Mouse (Mus musculus): ENCODE measurements around the gene Tmem132d. TPM values are rescaled to one million over a fixed set of nuclear protein-coding genes. Genes with fewer than 3 reads are reported as not detected.

Tmem132d gene
- total RNA-seq, 2 experiments from 2014 or later = 16.8 to 17.9 TPM

DNA sequence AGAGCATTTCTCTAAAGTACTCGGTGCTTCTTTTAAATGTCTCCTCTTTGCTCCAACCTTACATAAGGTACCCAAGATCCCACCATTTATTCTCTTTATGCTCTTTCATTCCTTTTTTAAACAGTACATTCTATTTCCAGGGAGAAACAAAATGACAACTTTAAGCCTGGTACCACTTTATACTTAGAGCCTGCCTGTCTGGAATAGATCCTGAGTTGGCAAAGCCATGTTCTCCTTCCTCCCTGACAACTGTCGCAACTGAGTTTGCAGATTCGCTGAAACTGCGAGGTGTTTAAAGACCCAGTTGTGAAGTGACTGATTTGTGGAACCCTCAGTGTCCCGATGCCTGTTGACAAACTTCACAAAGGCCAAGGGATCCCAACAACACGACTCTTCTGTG lies 165.5 kb downstream of the Tmem132d start:
- no peak overlapping the region for H3K4me3 ChIP-seq
- TF ChIP-seq CTCF (conservative IDR thresholded peaks at IDR 0.05) = no peak
- no peak for DNase-seq (ENCODE audit: low spot score in 2 of 2)
- no peak overlapping the region for H3K27ac ChIP-seq

DNA sequence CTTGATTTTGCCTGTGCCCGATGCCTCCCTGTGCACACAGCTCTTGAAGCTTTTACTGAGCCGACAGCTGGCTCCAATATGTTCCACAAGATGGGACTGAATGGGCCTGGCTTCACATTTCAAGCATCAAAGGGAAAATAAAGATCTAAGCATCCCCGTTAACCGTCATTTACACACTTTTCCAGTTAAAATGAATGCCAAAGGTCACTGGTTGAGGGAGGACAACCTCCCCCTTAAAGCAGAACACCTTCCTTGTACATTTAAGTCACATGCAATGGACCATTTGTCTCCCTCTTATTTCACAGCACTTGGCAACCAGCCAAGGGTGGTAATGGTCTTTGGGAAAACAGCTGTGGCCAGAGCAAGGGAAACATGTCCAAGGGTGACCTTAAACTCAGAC lies 188.7 kb downstream of the Tmem132d start:
- no peak for TF ChIP-seq CTCF (conservative IDR thresholded peaks at IDR 0.05)
- Histone ChIP-seq H3K27ac (no peak overlapping the region), H3K4me3 (no peak overlapping the region)
- peak in 1 of 2 experiments; percentile 36 for DNase-seq (ENCODE audit: low spot score in 2 of 2)

DNA sequence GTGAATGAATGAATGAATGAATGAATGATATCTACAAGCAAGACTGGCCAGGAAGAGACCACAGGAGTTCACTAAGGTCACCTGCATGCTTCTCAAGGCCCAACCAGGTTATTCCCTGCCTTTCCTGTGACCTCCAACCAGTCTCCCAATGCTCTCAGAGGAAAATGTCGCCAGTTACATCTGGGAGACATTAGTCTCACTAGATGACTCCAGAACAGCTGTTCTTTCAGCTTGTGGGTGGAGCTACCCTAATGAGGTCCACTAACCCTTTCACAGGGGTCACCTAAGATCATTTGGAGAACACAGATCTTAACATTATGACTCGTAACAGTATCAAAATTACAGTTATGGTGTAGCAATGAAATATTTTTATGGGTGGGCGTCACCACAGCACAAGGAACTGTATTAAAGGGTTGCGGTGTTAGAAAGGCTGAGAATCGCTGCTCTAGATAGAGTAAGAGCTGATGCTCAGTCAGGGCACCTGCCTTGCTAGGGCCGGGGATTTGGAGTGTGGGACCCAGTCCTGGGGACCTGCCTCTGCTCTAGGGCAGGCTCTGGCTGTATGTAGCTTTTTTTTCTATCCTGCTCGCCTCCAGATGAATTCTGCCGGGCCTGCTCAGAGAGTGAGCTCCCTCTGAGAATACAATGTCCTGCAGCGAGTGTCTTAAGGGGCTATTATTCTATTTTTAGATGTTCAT lies 196.1 kb downstream of the Tmem132d start:
- TF ChIP-seq CTCF (conservative IDR thresholded peaks at IDR 0.05) = no peak
- Histone ChIP-seq H3K27ac (no peak overlapping the region), H3K4me3 (no peak overlapping the region)
- no peak for DNase-seq (ENCODE audit: low spot score in 2 of 2)

DNA sequence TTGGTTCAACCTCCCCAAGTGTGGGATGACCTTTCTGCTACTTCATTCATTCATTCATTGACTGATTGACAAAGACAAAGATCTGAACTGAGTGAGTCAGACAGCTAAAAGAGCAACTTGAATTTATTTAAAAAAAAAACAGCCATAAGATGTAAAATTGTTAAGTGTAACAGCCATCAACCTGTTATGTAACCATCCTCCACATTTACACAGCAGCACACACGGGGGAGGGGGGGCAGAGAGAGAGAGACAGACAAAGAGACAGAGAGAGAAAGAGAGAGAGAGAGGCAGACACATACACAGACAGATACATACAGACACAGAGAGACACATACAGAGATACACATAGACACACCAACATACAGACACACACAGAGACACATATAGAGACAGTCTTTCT lies 197.3 kb downstream of the Tmem132d start:
- DNase-seq (ENCODE audit: low spot score in 2 of 2) = no peak
- Histone ChIP-seq H3K4me3 (no peak overlapping the region), H3K27ac (no peak overlapping the region)
- no peak for TF ChIP-seq CTCF (conservative IDR thresholded peaks at IDR 0.05)

DNA sequence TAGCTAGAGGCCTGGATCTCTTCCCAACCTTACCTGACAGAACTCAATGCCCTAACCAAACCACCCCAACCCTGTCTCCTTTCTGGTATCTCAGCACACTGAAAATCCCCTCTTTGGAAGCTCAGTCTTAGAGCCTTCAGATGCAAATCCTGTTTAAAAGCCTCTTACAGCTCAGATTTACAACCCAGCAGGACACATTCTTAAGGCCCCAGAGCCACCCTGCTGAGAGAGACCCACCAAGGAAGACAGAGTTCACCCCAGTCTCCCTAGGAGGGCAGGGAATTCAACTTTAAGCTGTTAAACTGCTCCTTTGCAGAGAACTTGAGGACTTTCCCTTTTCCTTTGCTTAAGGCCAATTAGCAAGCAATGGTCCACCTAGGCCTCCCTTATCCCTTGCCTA lies 199.8 kb downstream of the Tmem132d start:
- Histone ChIP-seq H3K27ac (no peak overlapping the region), H3K4me3 (no peak overlapping the region)
- TF ChIP-seq CTCF (conservative IDR thresholded peaks at IDR 0.05) = no peak
- DNase-seq (ENCODE audit: low spot score in 2 of 2) = no peak

DNA sequence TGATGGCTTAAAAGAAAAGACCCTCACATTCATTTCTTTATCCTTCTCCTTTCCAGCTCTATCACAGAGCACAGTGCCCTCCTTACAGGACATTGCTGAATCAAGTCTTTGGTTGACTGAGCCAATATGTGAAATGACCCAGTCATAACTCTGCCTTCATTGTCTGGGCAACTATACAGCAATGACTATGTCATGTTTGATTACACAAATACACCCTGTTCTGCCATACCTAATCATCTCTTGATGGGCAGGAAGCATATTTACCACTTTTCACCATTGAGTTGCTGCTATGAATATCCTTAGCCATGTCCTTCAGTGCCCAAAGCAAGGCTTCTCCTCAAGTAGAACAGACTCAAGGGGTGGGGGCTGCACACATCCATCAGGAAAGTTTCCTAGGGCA lies 214.6 kb downstream of the Tmem132d start:
- Histone ChIP-seq H3K4me3 (no peak overlapping the region), H3K27ac (no peak overlapping the region)
- TF ChIP-seq CTCF (conservative IDR thresholded peaks at IDR 0.05) = no peak
- no peak for DNase-seq (ENCODE audit: low spot score in 2 of 2)

DNA sequence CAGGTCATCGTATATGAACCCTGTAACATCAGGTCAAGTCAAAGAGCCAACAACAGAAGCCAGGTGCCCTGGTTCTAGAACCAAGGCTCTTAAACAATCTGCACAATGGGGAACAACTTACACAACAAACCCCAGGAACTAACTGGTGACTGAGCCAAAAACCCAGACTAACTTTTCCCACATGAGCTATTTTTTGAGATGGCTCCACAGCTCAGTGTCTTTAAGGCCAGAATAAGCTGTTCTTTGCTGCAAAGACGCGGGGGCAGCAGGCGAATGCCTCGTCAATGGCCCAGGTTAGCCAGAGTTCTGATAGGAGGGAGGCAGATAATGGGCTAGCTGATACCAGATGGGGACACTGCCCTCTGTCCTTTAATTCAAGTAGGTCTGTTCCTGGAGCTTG lies 221.8 kb downstream of the Tmem132d start:
- no peak for TF ChIP-seq CTCF (conservative IDR thresholded peaks at IDR 0.05)
- Histone ChIP-seq H3K4me3 (no peak overlapping the region), H3K27ac (no peak overlapping the region)
- DNase-seq (ENCODE audit: low spot score in 2 of 2) = no peak

DNA sequence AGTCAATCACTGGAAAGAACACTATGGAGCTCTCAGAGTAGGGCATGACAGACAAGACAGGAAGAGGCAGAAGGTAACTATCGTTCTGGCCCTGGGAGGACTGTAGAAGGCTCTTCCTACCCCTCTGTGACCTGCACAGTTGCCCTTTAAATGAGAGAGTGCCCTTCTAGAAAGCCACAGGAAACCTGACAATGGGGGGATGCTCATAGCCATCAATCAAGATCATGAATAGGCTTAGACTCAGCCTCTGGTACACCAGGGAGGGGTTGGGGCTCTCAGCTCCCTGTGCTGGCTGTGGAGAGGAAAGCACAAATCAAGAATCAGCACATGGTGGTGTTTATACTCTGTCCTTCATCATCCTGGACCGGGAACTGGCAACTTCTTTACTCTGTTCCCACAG lies 227.2 kb downstream of the Tmem132d start:
- Histone ChIP-seq H3K4me3 (no peak overlapping the region), H3K27ac (peak overlapping the region; percentile 46; the same call in 1 of the 2 replicates)
- TF ChIP-seq CTCF (conservative IDR thresholded peaks at IDR 0.05) = no peak
- no peak for DNase-seq (ENCODE audit: low spot score in 2 of 2)

DNA sequence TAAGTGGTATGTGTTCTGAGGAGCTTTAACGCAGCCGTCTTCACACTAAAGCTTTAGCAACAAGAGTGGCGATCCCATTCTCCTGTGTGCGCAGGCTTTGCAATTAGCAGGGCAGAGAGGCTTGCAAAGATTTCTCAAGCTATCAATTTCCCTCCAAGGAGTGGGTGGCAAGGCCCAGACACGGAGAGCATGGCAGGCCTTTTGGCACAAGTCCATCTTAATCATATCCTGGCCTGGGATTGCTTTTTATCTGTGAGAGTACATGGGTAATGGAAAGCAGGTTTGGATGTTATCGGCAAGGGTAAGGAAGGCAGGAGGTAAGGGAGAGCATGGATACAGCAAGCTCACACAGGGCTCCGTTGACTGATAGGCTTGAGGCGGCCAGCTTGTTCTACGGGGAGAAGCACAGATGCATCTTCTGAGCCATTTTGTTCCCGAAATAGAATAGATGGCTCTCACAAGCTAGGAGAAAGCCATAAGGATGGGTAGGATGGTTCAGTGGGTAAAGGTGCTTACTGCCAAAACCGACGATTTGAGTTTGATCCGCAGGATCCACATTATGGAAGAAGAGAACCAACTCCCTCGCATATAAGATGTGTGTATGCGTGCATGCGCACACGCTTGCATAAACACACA lies 228.1 kb downstream of the Tmem132d start:
- H3K4me3 ChIP-seq = no peak overlapping the region
- peak in 1 of 2 experiments; percentile 26 for DNase-seq (ENCODE audit: low spot score in 2 of 2)
- no peak for TF ChIP-seq CTCF (conservative IDR thresholded peaks at IDR 0.05)
- H3K27ac ChIP-seq = peak overlapping the region; percentile 79

DNA sequence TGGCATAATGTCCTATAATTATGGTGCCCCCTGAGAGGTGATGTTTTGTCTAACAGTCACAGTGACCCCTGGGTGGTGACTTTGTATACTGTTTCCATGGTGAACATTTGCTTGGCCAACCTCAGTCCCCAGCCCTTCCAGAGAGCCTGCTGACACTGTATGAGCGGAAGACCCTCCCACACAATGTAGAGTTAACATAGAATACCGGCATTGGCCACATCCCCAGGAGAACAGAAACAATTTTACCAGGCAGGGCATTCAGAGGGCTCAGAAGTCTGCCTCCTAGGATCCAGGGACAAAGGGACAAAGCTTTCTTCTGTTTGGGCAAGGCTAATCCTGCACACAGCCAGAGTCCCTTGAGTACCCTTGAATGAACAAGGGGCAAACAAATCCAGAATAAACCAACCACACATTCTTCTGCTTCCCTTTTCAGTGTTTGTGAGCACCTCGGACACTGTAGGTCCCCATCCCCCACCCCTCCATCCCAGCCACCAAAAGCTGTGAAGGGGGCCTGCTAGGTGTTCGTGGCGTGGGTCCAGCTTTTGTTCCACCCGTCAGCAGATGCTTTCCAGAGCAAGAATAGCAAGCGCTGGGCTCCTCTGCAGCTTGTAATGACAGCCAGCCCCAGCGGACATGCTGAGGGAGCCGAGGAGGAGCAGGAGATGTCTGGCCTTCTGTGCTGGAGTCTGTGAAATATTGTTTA lies 228.8 kb downstream of the Tmem132d start:
- TF ChIP-seq CTCF (conservative IDR thresholded peaks at IDR 0.05) = no peak
- Histone ChIP-seq H3K27ac (peak overlapping the region; percentile 79), H3K4me3 (no peak overlapping the region)
- peak in 1 of 2 experiments; percentile 14 for DNase-seq (ENCODE audit: low spot score in 2 of 2)

DNA sequence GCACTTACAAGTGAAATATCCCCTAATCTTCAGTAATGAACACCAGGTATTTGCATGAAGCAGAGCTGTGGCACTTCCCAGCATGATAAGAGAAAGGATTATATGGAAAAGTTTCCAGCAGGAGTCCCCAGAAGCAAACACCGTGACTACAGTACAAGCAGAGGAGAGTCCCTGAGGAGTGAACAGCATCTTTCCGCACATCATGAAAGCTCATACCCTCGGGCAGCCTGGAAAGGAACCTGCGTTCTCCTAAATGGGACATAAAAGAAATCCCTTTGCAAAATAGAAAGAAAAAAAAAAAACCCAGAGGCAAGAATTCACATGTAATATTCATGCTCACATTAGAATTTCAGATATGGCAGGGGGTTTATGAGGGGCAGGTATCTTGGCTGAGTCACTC lies 238.8 kb downstream of the Tmem132d start:
- DNase-seq (ENCODE audit: low spot score in 2 of 2) = no peak
- no peak overlapping the region for H3K4me3 ChIP-seq
- no peak for TF ChIP-seq CTCF (conservative IDR thresholded peaks at IDR 0.05)
- no peak overlapping the region for H3K27ac ChIP-seq

DNA sequence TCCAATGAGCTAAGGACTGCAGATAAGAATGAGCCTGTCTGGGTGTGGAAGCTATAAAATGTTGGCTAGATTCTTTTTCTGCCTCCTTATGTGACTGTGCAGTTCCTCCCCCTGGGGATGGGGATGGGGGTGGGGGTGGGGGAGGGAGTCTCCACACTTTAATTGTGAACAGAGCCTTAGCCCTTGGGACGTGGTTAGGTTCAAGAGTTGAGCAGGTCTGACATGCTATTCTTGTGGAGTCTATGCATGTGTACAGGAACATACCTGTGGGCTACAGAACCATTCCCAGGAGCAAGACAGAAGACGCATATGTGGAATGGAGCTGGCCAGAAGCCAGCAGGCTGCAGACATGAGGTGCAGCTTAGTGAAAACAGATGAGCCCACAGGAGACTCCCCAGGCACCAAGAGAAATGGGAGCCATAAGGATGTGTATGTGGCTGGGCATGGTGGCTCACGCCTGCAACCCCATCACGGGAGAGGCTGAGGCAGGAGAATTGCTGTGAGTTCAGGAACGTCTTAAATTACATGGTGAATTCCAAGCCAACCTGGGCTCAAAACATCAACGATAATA lies 240.3 kb downstream of the Tmem132d start:
- TF ChIP-seq CTCF (conservative IDR thresholded peaks at IDR 0.05) = no peak
- no peak overlapping the region for H3K4me3 ChIP-seq
- no peak overlapping the region for H3K27ac ChIP-seq
- DNase-seq (ENCODE audit: low spot score in 2 of 2) = no peak

DNA sequence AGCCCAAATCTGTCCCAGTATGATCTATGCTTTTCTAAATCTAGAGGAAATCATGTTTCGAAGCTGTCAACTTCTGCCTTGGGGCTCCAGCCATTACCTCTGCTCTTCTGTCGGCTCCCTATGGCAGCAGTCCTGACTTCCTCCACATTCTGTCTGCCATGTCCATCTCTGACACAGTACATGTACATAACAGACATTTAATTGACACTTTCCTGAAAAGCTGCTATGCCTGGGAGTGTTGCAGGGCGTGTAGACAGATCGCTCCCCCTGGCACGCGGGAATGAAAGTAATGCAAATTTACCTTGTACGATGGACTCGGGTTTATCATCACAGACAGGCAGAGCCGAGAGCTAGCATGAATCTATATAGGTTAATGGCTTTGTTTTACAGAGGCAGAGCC lies 241.2 kb downstream of the Tmem132d start:
- H3K27ac ChIP-seq = no peak overlapping the region
- DNase-seq (ENCODE audit: low spot score in 2 of 2) = no peak
- H3K4me3 ChIP-seq = no peak overlapping the region
- TF ChIP-seq CTCF (conservative IDR thresholded peaks at IDR 0.05) = no peak

Data from layer of hippocampus, adult 2 months (tissue).